Mouse (Mus musculus): Measurements from ENCODE around the gene Stard5. TPM values are rescaled to one million over a fixed set of nuclear protein-coding genes. Genes with fewer than 3 reads are reported as not detected.

The Stard5 gene
- polyA plus RNA-seq, 2 experiments = 18.5 to 23.7 TPM

DNA sequence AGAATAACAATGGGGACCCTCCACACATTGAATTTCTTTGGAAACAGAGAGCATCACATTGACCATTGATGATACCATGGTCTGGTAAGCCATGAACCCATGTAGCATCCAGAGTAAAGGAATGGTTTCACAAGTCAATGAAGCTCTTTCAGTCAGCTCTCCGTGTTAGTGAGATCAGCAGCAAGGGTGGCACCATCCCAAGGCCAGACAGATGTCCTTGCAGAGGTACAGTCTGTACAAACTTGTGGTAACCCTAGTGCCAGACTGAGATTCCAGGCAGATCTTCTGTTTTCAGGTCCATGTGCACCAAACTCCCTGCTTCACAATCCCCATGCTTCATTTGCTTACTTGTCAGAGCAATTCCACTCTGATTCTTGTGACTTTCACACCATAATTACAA, 7.7 kb upstream of the Stard5 start:
- Histone ChIP-seq H3K4me3 (replicated peaks; ENCODE audit: low read length) (no peak overlapping the region), H3K9ac (ENCODE audit: low read depth, low read length, severe bottlenecking) (no peak overlapping the region), H3K27ac (replicated peaks; ENCODE audit: low read depth, low read length) (no peak overlapping the region), H3K36me3 (ENCODE audit: control insufficient read depth, insufficient read depth, low read length) (no peaks in the 10 kb centered on the region), H3K9me3 (ENCODE audit: control insufficient read depth, low read length) (no peaks in the 10 kb centered on the region), H3K27me3 (ENCODE audit: control insufficient read depth, insufficient read depth, low read length) (no peaks in the 10 kb centered on the region), H3K4me1 (ENCODE audit: control insufficient read depth, insufficient read depth, low read length) (no peaks in the 10 kb centered on the region), H3K4me2 (replicated peaks; ENCODE audit: low read depth, low read length, severe bottlenecking) (no peak overlapping the region)
- ATAC-seq (ENCODE audit: low FRiP score, low read depth) (no peak), DNase-seq (ENCODE audit: low spot score) (no peak)
- 83% methylated on average over 1 of the region's 1 CpGs for WGBS
- no peak for TF ChIP-seq POLR2A (IDR thresholded peaks at IDR 0.05; ENCODE audit: borderline replicate concordance, extremely low read depth, insufficient read depth, insufficient read length)

DNA sequence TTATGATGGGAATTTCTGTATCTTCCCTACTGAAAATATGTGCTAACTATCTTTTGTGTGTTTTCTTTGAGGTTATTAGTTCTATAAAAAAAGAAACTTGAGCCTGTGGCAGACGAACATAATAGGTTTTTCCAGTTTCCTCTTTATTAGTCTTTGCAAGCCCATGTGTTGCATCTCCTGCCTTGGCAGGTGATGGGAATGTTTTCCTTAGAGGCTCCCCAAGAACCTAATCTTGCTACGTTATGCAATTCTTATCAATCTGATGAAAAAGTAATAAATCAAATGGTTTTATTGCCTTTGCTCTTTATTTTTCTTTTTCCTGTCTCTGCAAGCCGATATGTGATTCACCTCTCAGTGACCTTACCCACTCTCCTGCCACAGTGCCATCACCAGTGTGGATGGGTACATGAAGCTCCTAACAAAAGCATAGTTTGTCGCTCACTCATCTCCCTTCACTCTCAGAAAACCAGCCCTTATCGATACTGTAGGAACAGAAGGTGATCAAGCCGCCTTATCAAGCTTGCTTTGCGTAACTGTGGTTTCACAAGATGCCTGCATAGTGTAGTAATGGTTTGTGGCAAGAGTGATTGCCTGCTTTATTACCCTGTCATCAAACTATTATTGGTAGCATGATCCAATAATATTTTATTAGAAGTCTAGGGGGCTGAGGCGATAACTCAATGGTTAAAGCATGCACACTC, 5.1 kb upstream of the Stard5 start:
- Histone ChIP-seq H3K4me1 (ENCODE audit: control insufficient read depth, insufficient read depth, low read length) (peaks cover 5% of the 10 kb centered on the region; the same call in 1 of the 2 replicates), H3K27me3 (ENCODE audit: control insufficient read depth, insufficient read depth, low read length) (no peaks in the 10 kb centered on the region), H3K4me2 (replicated peaks; ENCODE audit: low read depth, low read length, severe bottlenecking) (no peak overlapping the region), H3K27ac (replicated peaks; ENCODE audit: low read depth, low read length) (no peak overlapping the region), H3K9me3 (ENCODE audit: control insufficient read depth, low read length) (no peaks in the 10 kb centered on the region), H3K36me3 (ENCODE audit: control insufficient read depth, insufficient read depth, low read length) (no peaks in the 10 kb centered on the region), H3K4me3 (replicated peaks; ENCODE audit: low read length) (no peak overlapping the region), H3K9ac (ENCODE audit: low read depth, low read length, severe bottlenecking) (no peak overlapping the region)
- ATAC-seq (ENCODE audit: low FRiP score, low read depth) (no peak), DNase-seq (ENCODE audit: low spot score) (peak; percentile 35)
- 51% methylated on average over 8 of the region's 8 CpGs for WGBS
- TF ChIP-seq POLR2A (IDR thresholded peaks at IDR 0.05; ENCODE audit: borderline replicate concordance, extremely low read depth, insufficient read depth, insufficient read length) = no peak

GRCm38 (mm10) chr7:83627369-83627768, 4.4 kb upstream of the Stard5 start:
- H3K9ac ChIP-seq (ENCODE audit: low read depth, low read length, severe bottlenecking) = no peak overlapping the region
- no peak for TF ChIP-seq POLR2A (IDR thresholded peaks at IDR 0.05; ENCODE audit: borderline replicate concordance, extremely low read depth, insufficient read depth, insufficient read length)
- DNase-seq (ENCODE audit: low spot score) = no peak
- ATAC-seq (ENCODE audit: low FRiP score, low read depth) = no peak
- WGBS = 83% methylated on average over 4 of the region's 4 CpGs
- no peaks in the 10 kb centered on the region for H3K36me3 ChIP-seq (ENCODE audit: control insufficient read depth, insufficient read depth, low read length)
- no peak overlapping the region for H3K4me2 ChIP-seq (replicated peaks; ENCODE audit: low read depth, low read length, severe bottlenecking)
- no peaks in the 10 kb centered on the region for H3K9me3 ChIP-seq (ENCODE audit: control insufficient read depth, low read length)
- H3K4me1 ChIP-seq (ENCODE audit: control insufficient read depth, insufficient read depth, low read length) = peaks cover 5% of the 10 kb centered on the region
- no peak overlapping the region for H3K27ac ChIP-seq (replicated peaks; ENCODE audit: low read depth, low read length)
- no peaks in the 10 kb centered on the region for H3K27me3 ChIP-seq (ENCODE audit: control insufficient read depth, insufficient read depth, low read length)
- no peak overlapping the region for H3K4me3 ChIP-seq (replicated peaks; ENCODE audit: low read length)

DNA sequence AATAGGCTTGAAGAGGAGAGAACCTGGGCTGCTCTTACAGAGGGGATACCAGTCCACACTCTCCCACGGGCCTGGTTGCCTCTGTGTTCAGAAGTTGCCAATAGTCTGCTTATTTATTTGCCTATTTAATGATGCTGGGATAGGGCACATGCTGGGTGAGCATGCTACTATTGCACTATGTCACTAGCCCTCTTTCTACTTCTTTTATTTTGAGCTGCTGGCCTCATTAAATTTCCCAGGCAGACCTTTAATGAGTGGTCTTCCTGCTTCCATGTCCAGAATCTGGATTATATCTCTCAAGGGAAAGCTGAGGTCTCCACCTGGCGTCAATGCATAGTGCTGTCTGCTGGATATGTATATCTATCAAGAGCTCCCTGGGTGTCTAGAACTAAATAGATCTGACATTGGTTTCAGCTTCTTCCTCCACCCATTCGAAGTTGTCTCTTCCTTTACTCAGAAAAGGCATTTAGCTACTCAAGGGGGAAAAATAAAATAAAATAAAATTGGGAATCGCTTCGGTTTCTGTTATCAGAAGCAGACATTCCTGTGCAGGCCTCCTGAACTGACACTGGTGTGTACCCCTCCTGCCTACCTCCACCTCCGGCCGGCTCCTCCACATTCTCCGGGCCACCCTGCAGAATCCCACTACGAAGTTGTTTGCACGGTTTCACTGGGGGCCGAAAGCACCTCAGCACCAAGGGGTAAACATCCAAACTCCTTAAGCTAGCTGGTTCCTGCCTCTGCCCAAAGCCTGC, 509 bp upstream of the Stard5 start:
- peak overlapping the region; percentile 67 for H3K9ac ChIP-seq (ENCODE audit: low read depth, low read length, severe bottlenecking)
- peak overlapping the region; percentile 55 for H3K4me3 ChIP-seq (replicated peaks; ENCODE audit: low read length)
- H3K4me1 ChIP-seq (ENCODE audit: control insufficient read depth, insufficient read depth, low read length) = peaks cover 22% of the 10 kb centered on the region
- 9% methylated on average over 11 of the region's 11 CpGs for whole genome bisulfite sequencing
- H3K36me3 ChIP-seq (ENCODE audit: control insufficient read depth, insufficient read depth, low read length) = no peaks in the 10 kb centered on the region; the same call in 1 of the 2 replicates
- peak; percentile 20 for ATAC-seq (ENCODE audit: low FRiP score, low read depth)
- no peak for TF ChIP-seq POLR2A (IDR thresholded peaks at IDR 0.05; ENCODE audit: borderline replicate concordance, extremely low read depth, insufficient read depth, insufficient read length)
- peak overlapping the region; percentile 73 for H3K27ac ChIP-seq (replicated peaks; ENCODE audit: low read depth, low read length)
- H3K4me2 ChIP-seq (replicated peaks; ENCODE audit: low read depth, low read length, severe bottlenecking) = peak overlapping the region; percentile 51
- H3K27me3 ChIP-seq (ENCODE audit: control insufficient read depth, insufficient read depth, low read length) = no peaks in the 10 kb centered on the region
- DNase-seq (ENCODE audit: low spot score) = no peak
- no peaks in the 10 kb centered on the region for H3K9me3 ChIP-seq (ENCODE audit: control insufficient read depth, low read length)

- Histone ChIP-seq H3K9ac (ENCODE audit: low read depth, low read length, severe bottlenecking) (peak overlapping the region; percentile 67), H3K4me1 (ENCODE audit: control insufficient read depth, insufficient read depth, low read length) (peaks cover 22% of the 10 kb centered on the region), H3K4me3 (replicated peaks; ENCODE audit: low read length) (peak overlapping the region; percentile 55), H3K4me2 (replicated peaks; ENCODE audit: low read depth, low read length, severe bottlenecking) (peak overlapping the region; percentile 51), H3K36me3 (ENCODE audit: control insufficient read depth, insufficient read depth, low read length) (peaks cover 12% of the 10 kb centered on the region), H3K27ac (replicated peaks; ENCODE audit: low read depth, low read length) (no peak overlapping the region), H3K27me3 (ENCODE audit: control insufficient read depth, insufficient read depth, low read length) (no peaks in the 10 kb centered on the region), H3K9me3 (ENCODE audit: control insufficient read depth, low read length) (no peaks in the 10 kb centered on the region)
- ATAC-seq (ENCODE audit: low FRiP score, low read depth) = no peak
- no peak for DNase-seq (ENCODE audit: low spot score)
- no peak for TF ChIP-seq POLR2A (IDR thresholded peaks at IDR 0.05; ENCODE audit: borderline replicate concordance, extremely low read depth, insufficient read depth, insufficient read length)
- 52% methylated on average over 6 of the region's 6 CpGs for WGBS
Observed at GRCm38 (mm10) chr7:83632682-83633120, 942 bp downstream of the Stard5 start.

All from limb, embryonic 14.5 days (tissue).